Mouse (Mus musculus) cerebellum, adult 2 months (tissue): ENCODE measurements around the gene Srrd.

Experiments
- CTCF ChIP-seq: fragments of 200-500 bp; IDR thresholded peaks from 2 replicates; pipeline ENCODE4 v1.5.1; 2011; ENCODE audit warnings: low read depth, mild to moderate bottlenecking, control low read depth, low read length, moderate library complexity, borderline replicate concordance; ENCODE audit not compliant: insufficient read depth
- POLR2A ChIP-seq: fragments of 200-500 bp; IDR thresholded peaks from 2 replicates; pipeline ENCODE4 v1.6.1; 2011; ENCODE audit warnings: low read length, control low read depth, borderline replicate concordance; ENCODE audit not compliant: insufficient read depth

DNA sequence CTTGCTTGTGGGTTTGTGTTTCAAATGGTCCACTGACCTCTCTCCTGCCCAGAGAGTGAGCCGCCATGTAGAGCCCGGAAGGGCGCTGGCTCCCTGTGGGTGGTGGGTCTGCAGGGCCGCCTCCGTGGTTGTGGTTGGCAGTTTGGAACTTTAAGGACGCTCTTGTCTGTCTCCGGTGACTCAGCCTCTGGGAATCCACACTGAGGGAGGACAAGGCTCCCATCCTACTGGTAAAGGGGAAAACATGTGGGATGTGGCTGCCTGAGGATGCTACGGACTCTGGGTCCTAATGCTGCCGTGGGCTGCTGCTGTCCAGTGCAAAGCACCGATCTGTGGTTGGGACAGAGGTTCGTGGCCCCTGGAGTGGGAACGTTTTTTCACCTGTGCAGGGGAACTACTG is 25.1 kb upstream of the Srrd start:
- no peak for TF ChIP-seq CTCF
- no peak for TF ChIP-seq POLR2A
